Mouse (Mus musculus) spleen, adult 18-20 months (tissue): ENCODE results near the gene Tbc1d14.

Experiments
- DNase-seq, 2 experiments: peaks; one replicate each; pipeline ENCODE4 v3.0.0; 2022; ENCODE audit warnings: mixed read lengths in 2 of 2

The Tbc1d14 gene

GRCm38 (mm10) chr5:36575745-36576144 lies 17.3 kb downstream of the Tbc1d14 start:
- DNase-seq, result no peak

- no peak for DNase-seq
These were observed 17.8 kb downstream of the Tbc1d14 start for GRCm38 (mm10) chr5:36575227-36575626.

- DNase-seq, result no peak
These were observed 18.8 kb downstream of the Tbc1d14 start for GRCm38 (mm10) chr5:36574147-36574870.

DNA sequence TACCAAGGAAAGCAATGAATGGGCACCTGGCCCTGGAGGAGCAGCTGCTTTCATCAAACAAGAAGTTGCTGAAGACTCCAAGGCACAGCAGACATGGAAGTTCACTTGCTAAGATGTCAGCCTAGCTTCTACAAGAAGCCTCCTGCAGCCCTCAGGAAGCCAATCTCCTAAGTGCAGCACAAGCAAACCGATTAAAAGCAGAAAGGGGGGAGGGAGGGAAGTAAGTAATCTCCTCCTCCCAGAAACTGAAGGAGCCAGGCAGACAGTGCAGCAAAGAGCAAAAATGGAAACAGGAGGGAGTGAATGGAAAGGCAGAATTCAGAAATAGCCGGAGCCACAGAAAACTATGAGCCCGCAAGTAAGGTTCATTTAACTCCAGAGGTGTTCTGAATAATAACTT lies 19.7 kb downstream of the Tbc1d14 start:
- no peak for DNase-seq

GRCm38 (mm10) chr5:36571371-36571770 lies 21.7 kb downstream of the Tbc1d14 start:
- DNase-seq, result no peak

- DNase-seq, result no peak
These were observed 22.4 kb downstream of the Tbc1d14 start for GRCm38 (mm10) chr5:36570546-36571245.

GRCm38 (mm10) chr5:36570098-36570497 lies 23.0 kb downstream of the Tbc1d14 start:
- no peak for DNase-seq

GRCm38 (mm10) chr5:36568118-36568517 lies 25.0 kb downstream of the Tbc1d14 start:
- no peak for DNase-seq

DNA sequence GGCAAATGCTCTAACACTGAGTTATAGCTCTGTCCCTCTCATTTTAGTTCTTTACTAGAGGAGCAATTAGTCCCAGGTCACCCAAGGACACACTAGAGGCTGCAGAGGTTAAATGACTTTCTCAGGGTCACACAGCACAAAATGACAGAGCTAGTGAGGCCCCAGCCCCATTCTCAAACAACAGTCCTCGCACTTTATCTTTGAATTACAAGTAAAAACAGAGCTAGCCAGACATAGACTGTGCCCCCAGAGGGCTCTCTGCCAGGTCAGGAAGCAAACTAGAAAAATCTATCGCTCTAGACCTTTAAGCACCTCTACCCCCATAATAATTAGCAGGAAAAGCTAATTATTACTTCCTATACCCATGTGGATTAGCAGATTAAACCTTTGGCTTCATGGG lies 25.4 kb downstream of the Tbc1d14 start:
- DNase-seq, result no peak

DNA sequence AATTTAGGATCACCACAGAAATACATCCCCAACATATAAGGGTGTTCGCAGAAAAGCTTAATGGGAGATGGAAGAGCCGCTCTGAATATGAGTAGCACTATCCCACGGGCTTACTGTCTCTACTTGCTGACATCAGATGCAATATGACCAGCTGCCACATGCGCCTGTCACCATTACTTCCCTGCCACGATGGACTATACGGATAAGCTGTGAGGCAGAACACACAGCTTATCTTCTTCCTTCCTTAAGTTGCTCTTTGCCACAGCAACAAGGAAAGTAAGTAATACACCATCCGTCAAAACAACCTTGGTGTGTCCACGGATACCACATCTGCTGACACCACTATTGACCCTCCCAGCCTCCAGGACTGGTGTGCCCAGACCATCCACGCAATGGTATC lies 28.5 kb downstream of the Tbc1d14 start:
- DNase-seq, result no peak

DNA sequence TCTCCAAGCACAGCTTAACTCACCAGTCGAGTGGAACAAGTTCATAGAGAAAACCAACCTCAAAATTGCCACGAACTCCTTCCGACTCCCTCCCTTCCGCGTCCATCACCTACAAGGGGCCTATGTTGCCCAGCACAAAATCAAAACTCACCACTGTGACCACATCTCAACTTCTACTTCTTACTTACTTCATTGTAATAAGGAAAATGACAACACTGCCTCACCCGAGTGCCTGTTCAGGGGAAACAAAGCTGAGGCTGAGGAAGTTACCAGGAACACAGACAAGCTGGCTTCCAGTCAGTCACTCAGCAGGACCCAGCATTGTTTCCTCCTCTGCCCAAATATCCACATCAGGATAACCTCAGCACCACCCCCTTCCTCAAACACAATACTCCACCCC lies 29.3 kb downstream of the Tbc1d14 start:
- DNase-seq, result peak in 1 of 2 experiments; percentile 35

- peak; percentile 60 to 69 for DNase-seq
These were observed 30.2 kb downstream of the Tbc1d14 start for GRCm38 (mm10) chr5:36562791-36563445.

DNA sequence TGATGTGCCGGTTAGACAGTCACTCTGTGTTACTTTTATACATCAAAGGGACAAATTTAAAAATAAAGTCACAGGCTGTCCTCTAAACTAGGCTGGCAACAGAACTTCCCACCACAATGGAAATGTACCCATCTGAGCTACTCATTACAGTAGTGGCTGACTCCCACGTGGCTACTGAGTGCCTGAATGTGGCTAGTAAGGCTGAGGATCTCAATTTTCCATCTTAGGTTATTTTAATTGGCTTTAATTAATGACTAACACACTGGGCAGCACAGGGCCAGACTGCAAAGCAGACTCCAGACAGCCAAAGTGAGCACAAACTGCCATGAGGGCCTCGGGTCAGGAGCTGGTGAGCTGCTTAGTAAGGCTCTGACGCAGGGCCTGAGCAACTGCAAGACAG lies 31.6 kb downstream of the Tbc1d14 start:
- no peak for DNase-seq

GRCm38 (mm10) chr5:36560490-36560889 lies 32.6 kb downstream of the Tbc1d14 start:
- no peak for DNase-seq

GRCm38 (mm10) chr5:36559510-36560235 lies 33.4 kb downstream of the Tbc1d14 start:
- DNase-seq, result no peak

- no peak for DNase-seq
These were observed 34.0 kb downstream of the Tbc1d14 start for GRCm38 (mm10) chr5:36559106-36559505.

DNA sequence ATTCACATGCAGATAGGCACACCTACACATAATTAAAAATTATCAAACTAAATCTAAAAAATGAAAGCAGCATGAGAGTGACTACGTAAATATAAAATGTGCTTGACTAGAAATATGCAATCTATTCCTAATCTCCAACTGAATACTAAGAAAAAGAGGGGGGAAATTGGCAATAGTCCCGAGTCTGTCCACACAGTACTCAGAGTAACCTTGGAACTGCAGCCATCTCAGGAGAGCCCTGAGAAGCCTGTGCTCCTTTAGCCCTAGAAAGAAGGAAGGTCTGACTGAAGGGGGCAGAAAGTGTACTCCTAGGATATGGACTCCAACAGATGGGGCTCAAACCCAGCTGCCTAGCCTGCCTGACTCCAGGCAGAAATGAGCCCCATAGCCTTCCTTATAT lies 34.5 kb downstream of the Tbc1d14 start:
- DNase-seq, result no peak

DNA sequence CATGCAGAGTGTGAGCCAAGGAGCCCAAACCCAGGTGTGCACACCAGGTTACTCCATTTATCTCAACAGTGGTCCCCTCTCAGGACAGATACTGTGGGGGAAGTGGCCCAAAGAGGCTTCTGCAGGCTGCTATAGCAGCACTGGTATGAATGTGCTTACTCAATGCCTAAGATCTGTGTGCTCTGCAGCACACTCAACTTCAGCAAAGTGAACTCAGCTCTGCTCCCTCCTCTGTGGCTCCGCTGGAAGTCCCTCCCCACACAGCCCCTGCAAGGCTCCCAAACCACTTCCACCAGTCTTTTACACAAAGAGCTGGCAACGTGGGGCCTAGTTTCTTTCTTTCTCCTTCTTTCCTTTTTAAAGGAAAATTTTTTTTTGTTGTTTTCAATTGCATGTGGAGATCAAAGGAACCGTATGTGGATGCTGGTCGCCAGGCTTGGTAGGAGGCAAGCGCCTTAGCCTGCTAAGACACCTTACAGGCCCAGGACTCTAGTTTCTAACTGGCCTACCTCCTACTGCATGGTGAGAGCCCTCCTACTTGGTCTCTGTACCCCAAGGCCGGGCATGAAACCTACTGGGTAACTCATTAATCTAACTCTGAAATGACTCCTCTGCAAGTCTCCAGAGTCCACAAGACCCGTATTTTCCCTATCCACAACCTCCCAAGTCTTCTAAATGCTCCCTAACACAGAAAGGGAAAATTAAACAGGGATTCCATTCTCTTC lies 35.3 kb downstream of the Tbc1d14 start:
- DNase-seq, result no peak

DNA sequence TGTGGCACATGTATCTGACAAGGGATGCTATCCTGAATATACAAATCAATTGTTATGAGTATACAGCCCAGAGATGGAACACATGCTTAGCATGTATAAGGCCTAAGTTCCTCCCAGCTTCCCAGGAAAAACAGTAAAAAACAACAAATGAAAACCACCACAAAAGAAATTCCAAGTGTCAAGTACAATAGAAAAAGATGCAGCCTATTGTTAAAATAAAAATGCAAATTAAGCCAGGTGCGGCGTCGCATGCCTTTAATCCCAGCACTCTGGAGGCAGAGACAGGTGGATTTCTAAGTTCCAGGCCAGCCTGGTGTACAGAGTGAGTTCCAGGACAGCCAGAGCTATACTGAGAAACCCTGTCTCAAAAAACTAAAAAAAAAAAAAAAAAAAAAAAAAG lies 36.2 kb downstream of the Tbc1d14 start:
- no peak for DNase-seq

GRCm38 (mm10) chr5:36556289-36556688 lies 36.8 kb downstream of the Tbc1d14 start:
- no peak for DNase-seq

- DNase-seq, result no peak
These were observed 38.6 kb downstream of the Tbc1d14 start for GRCm38 (mm10) chr5:36554496-36554895.

DNA sequence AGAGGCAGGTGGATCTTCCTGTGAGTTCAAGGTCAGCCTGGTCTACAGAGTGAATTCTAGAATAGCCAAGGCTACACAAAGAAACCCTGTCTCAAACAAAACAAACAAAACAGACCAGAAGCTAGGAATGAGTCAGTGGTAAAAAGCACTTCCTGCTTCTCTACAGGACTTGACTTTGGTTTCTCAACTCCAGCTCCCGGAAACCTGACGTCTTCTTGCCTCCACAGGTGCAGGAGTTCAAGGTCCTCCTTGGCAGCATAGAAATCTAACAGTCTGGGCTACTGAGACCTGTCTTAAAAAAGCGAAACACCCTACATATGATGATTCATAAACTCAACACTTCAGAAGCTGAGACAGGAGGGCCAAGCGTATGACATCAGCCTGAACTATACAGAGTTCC lies 39.2 kb downstream of the Tbc1d14 start:
- DNase-seq, result no peak
